Mouse (Mus musculus): Measurements from ENCODE around the gene Cand2. TPM values are rescaled to one million over a fixed set of nuclear protein-coding genes. Genes with fewer than 3 reads are reported as not detected.

Gene Cand2
- polyA plus RNA-seq, 1 experiment = 31.3 TPM

- H3K27me3 ChIP-seq (ENCODE audit: control insufficient read depth, insufficient read depth, insufficient read length) = no peaks in the 10 kb centered on the region
- H3K4me3 ChIP-seq = no peak overlapping the region
- no peak for TF ChIP-seq REST (IDR thresholded peaks at IDR 0.05; ENCODE audit: insufficient read depth, insufficient read length)
- no peak for TF ChIP-seq POLR2A (IDR thresholded peaks at IDR 0.05; ENCODE audit: insufficient read length, low read depth)
- TF ChIP-seq MAX (IDR thresholded peaks at IDR 0.05; ENCODE audit: low read depth) = no peak
- TF ChIP-seq TCF3 (IDR thresholded peaks at IDR 0.05; ENCODE audit: insufficient read length, low read depth) = no peak
- no peak for TF ChIP-seq CEBPB (IDR thresholded peaks at IDR 0.05; ENCODE audit: insufficient read depth, poor library complexity, severe bottlenecking)
- TF ChIP-seq E2F4 (IDR thresholded peaks at IDR 0.05; ENCODE audit: insufficient read depth) = no peak
- no peak for TF ChIP-seq SRF (IDR thresholded peaks at IDR 0.05; ENCODE audit: control insufficient read depth, insufficient read length, low read depth)
- TF ChIP-seq TCF12 (IDR thresholded peaks at IDR 0.05; ENCODE audit: insufficient read depth, poor library complexity, severe bottlenecking) = no peak
- TF ChIP-seq MYOG (IDR thresholded peaks at IDR 0.05; ENCODE audit: control insufficient read depth in 1 of 3, insufficient read depth in 1 of 3, insufficient read length in 2 of 3, low read depth in 2 of 3) = no peak
- no peak for TF ChIP-seq POLR2AphosphoS2 (IDR thresholded peaks at IDR 0.05; ENCODE audit: insufficient read length, low read depth)
- TF ChIP-seq MYOD1 (IDR thresholded peaks at IDR 0.05; ENCODE audit: control insufficient read depth in 1 of 3, insufficient read length in 2 of 3, low read depth in 2 of 3) = no peak
- TF ChIP-seq USF1 (IDR thresholded peaks at IDR 0.05; ENCODE audit: low read depth) = no peak
- no peak overlapping the region for H3ac ChIP-seq (ENCODE audit: control insufficient read depth, insufficient read length)
- no peaks in the 10 kb centered on the region for H3K79me2 ChIP-seq (ENCODE audit: control insufficient read depth, insufficient read depth)
- H3K36me3 ChIP-seq (ENCODE audit: control insufficient read depth, insufficient read depth) = no peaks in the 10 kb centered on the region
- H3K4me2 ChIP-seq (ENCODE audit: low read depth) = no peak overlapping the region
Observed at GRCm38 (mm10) chr6:115830779-115831601, 56.7 kb downstream of the Cand2 start.

GRCm38 (mm10) chr6:115832152-115832850 lies 58.0 kb downstream of the Cand2 start:
- Histone ChIP-seq H3K27me3 (ENCODE audit: control insufficient read depth, insufficient read depth, insufficient read length) (no peaks in the 10 kb centered on the region), H3K4me2 (ENCODE audit: low read depth) (no peak overlapping the region), H3K36me3 (ENCODE audit: control insufficient read depth, insufficient read depth) (no peaks in the 10 kb centered on the region), H3ac (ENCODE audit: control insufficient read depth, insufficient read length) (no peak overlapping the region), H3K79me2 (ENCODE audit: control insufficient read depth, insufficient read depth) (no peaks in the 10 kb centered on the region), H3K4me3 (no peak overlapping the region)
- TF ChIP-seq MYOD1 (IDR thresholded peaks at IDR 0.05; ENCODE audit: control insufficient read depth in 1 of 3, insufficient read length in 2 of 3, low read depth in 2 of 3) = no peak
- TF ChIP-seq TCF3 (IDR thresholded peaks at IDR 0.05; ENCODE audit: insufficient read length, low read depth) = no peak
- no peak for TF ChIP-seq USF1 (IDR thresholded peaks at IDR 0.05; ENCODE audit: low read depth)
- no peak for TF ChIP-seq MYOG (IDR thresholded peaks at IDR 0.05; ENCODE audit: control insufficient read depth in 1 of 3, insufficient read depth in 1 of 3, insufficient read length in 2 of 3, low read depth in 2 of 3)
- TF ChIP-seq POLR2A (IDR thresholded peaks at IDR 0.05; ENCODE audit: insufficient read length, low read depth) = no peak
- no peak for TF ChIP-seq REST (IDR thresholded peaks at IDR 0.05; ENCODE audit: insufficient read depth, insufficient read length)
- no peak for TF ChIP-seq TCF12 (IDR thresholded peaks at IDR 0.05; ENCODE audit: insufficient read depth, poor library complexity, severe bottlenecking)
- TF ChIP-seq SRF (IDR thresholded peaks at IDR 0.05; ENCODE audit: control insufficient read depth, insufficient read length, low read depth) = no peak
- TF ChIP-seq E2F4 (IDR thresholded peaks at IDR 0.05; ENCODE audit: insufficient read depth) = no peak
- TF ChIP-seq POLR2AphosphoS2 (IDR thresholded peaks at IDR 0.05; ENCODE audit: insufficient read length, low read depth) = no peak
- TF ChIP-seq MAX (IDR thresholded peaks at IDR 0.05; ENCODE audit: low read depth) = no peak
- no peak for TF ChIP-seq CEBPB (IDR thresholded peaks at IDR 0.05; ENCODE audit: insufficient read depth, poor library complexity, severe bottlenecking)

- H3K4me3 ChIP-seq = no peak overlapping the region
- no peak overlapping the region for H3K4me2 ChIP-seq (ENCODE audit: low read depth)
- no peak for TF ChIP-seq E2F4 (IDR thresholded peaks at IDR 0.05; ENCODE audit: insufficient read depth)
- TF ChIP-seq SRF (IDR thresholded peaks at IDR 0.05; ENCODE audit: control insufficient read depth, insufficient read length, low read depth) = no peak
- TF ChIP-seq MAX (IDR thresholded peaks at IDR 0.05; ENCODE audit: low read depth) = no peak
- TF ChIP-seq USF1 (IDR thresholded peaks at IDR 0.05; ENCODE audit: low read depth) = no peak
- TF ChIP-seq POLR2AphosphoS2 (IDR thresholded peaks at IDR 0.05; ENCODE audit: insufficient read length, low read depth) = no peak
- no peak for TF ChIP-seq TCF12 (IDR thresholded peaks at IDR 0.05; ENCODE audit: insufficient read depth, poor library complexity, severe bottlenecking)
- no peak for TF ChIP-seq TCF3 (IDR thresholded peaks at IDR 0.05; ENCODE audit: insufficient read length, low read depth)
- TF ChIP-seq REST (IDR thresholded peaks at IDR 0.05; ENCODE audit: insufficient read depth, insufficient read length) = no peak
- no peak for TF ChIP-seq POLR2A (IDR thresholded peaks at IDR 0.05; ENCODE audit: insufficient read length, low read depth)
- TF ChIP-seq CEBPB (IDR thresholded peaks at IDR 0.05; ENCODE audit: insufficient read depth, poor library complexity, severe bottlenecking) = no peak
- TF ChIP-seq MYOD1 (IDR thresholded peaks at IDR 0.05; ENCODE audit: control insufficient read depth in 1 of 3, insufficient read length in 2 of 3, low read depth in 2 of 3) = no peak
- no peak for TF ChIP-seq MYOG (IDR thresholded peaks at IDR 0.05; ENCODE audit: control insufficient read depth in 1 of 3, insufficient read depth in 1 of 3, insufficient read length in 2 of 3, low read depth in 2 of 3)
- no peaks in the 10 kb centered on the region for H3K36me3 ChIP-seq (ENCODE audit: control insufficient read depth, insufficient read depth)
- H3K27me3 ChIP-seq (ENCODE audit: control insufficient read depth, insufficient read depth, insufficient read length) = no peaks in the 10 kb centered on the region
- H3ac ChIP-seq (ENCODE audit: control insufficient read depth, insufficient read length) = no peak overlapping the region
- H3K79me2 ChIP-seq (ENCODE audit: control insufficient read depth, insufficient read depth) = no peaks in the 10 kb centered on the region
Observed at GRCm38 (mm10) chr6:115833861-115834260, 59.5 kb downstream of the Cand2 start.

- no peak for TF ChIP-seq MYOG (IDR thresholded peaks at IDR 0.05; ENCODE audit: control insufficient read depth in 1 of 3, insufficient read depth in 1 of 3, insufficient read length in 2 of 3, low read depth in 2 of 3)
- TF ChIP-seq TCF3 (IDR thresholded peaks at IDR 0.05; ENCODE audit: insufficient read length, low read depth) = no peak
- TF ChIP-seq USF1 (IDR thresholded peaks at IDR 0.05; ENCODE audit: low read depth) = peak; percentile 10
- Histone ChIP-seq H3K27me3 (ENCODE audit: control insufficient read depth, insufficient read depth, insufficient read length) (no peaks in the 10 kb centered on the region), H3K79me2 (ENCODE audit: control insufficient read depth, insufficient read depth) (no peaks in the 10 kb centered on the region), H3ac (ENCODE audit: control insufficient read depth, insufficient read length) (no peak within 1 kb of the TSS), H3K4me3 (no peak within 1 kb of the TSS), H3K36me3 (ENCODE audit: control insufficient read depth, insufficient read depth) (no peaks in the 10 kb centered on the region), H3K4me2 (ENCODE audit: low read depth) (no peak within 1 kb of the TSS)
Observed at GRCm38 (mm10) chr6:115838161-115838597, 63.8 kb downstream of the Cand2 start, which contains the start of gene Efcab12. Gene Efcab12, minus strand, starts transcription at chr6:115838412.
